Mouse (Mus musculus) forebrain, embryonic 16.5 days (tissue): Measurements from ENCODE around the gene Gstp1. TPM values are rescaled to one million over a fixed set of nuclear protein-coding genes. Genes with fewer than 3 reads are reported as not detected.
"Not testable (repeated sequence)": the region's sequence is repeated elsewhere in the genome, so short reads cannot be mapped to it uniquely, and the experiment has no call there.

ENCODE experiments used
- ATAC-seq: fragments of 200-750 bp; cut with Nextera tagmentation; 2 replicates; pipeline ENCODE4 v1.8.0; 2017; ENCODE audit warnings: mild to moderate bottlenecking, moderate library complexity
- H3K27ac ChIP-seq: fragments of 300-500 bp; sonication (generic); 2 replicates; pipeline ENCODE4 v1.5.1; 2014; ENCODE audit warnings: low read length, control low read depth
- H3K27me3 ChIP-seq: fragments of 300-500 bp; sonication (generic); replicated peaks from 2 replicates; pipeline ENCODE4 v1.6.1; 2014; ENCODE audit warnings: low read length; ENCODE audit not compliant: control insufficient read depth, insufficient read depth
- H3K36me3 ChIP-seq: fragments of 300-500 bp; sonication (generic); 2 replicates; pipeline ENCODE4 v1.6.1; 2014; ENCODE audit not compliant: control insufficient read depth, insufficient read depth
- H3K4me1 ChIP-seq: fragments of 300-500 bp; sonication (generic); replicated peaks from 2 replicates; pipeline ENCODE4 v1.6.1; 2014; ENCODE audit warnings: low read length; ENCODE audit not compliant: control insufficient read depth, insufficient read depth
- H3K4me2 ChIP-seq: fragments of 300-500 bp; sonication (generic); 2 replicates; pipeline ENCODE4 v1.6.1; 2014; ENCODE audit warnings: mild to moderate bottlenecking, low read length, control low read depth
- H3K4me3 ChIP-seq: fragments of 300-500 bp; sonication (generic); replicated peaks from 2 replicates; pipeline ENCODE4 v1.5.1; 2014; ENCODE audit warnings: mild to moderate bottlenecking, low read length, control low read depth
- H3K9ac ChIP-seq: fragments of 300-500 bp; sonication (generic); replicated peaks from 2 replicates; pipeline ENCODE4 v1.6.1; 2014; ENCODE audit warnings: low read depth, low read length, control low read depth
- H3K9me3 ChIP-seq: fragments of 300-500 bp; sonication (generic); 2 replicates; pipeline ENCODE4 v1.6.1; 2016; ENCODE audit warnings: low read length; ENCODE audit not compliant: control insufficient read depth
- WGBS: fragments of 180-500 bp; shearing (Covaris S2); extraction: QIAGEN DNeasy Blood & Tissue Kit; methylation state at CpG from one replicate; pipeline ENCODE4 v1.1.7; 2014; 5-methylcytosine and 5-hydroxymethylcytosine counted together
- polyA plus RNA-seq: library from polyadenylated mRNA; unstranded; fragments of >200 nt; fragmentation: Nextera tagmentation; extraction: Ambion mirVana; gene quantifications from 2 replicates; pipeline ENCODE4 v1.2.1, GENCODE M21; 2015

Gstp1 gene
- polyA plus RNA-seq, 1 experiment from 2014 or later = 460 TPM

GRCm38 (mm10) chr19:4046866-4047254, 9.1 kb upstream of the Gstp1 start:
- H3K9ac ChIP-seq = no peak overlapping the region
- no peak overlapping the region for H3K4me2 ChIP-seq
- H3K27ac ChIP-seq = no peak overlapping the region
- H3K4me1 ChIP-seq = peaks cover 7% of the 10 kb centered on the region
- no peaks in the 10 kb centered on the region for H3K36me3 ChIP-seq
- ATAC-seq = no peak
- no peaks in the 10 kb centered on the region for H3K9me3 ChIP-seq
- 84% methylated on average over 8 of the region's 8 CpGs for WGBS
- no peak overlapping the region for H3K4me3 ChIP-seq
- no peaks in the 10 kb centered on the region for H3K27me3 ChIP-seq

GRCm38 (mm10) chr19:4045966-4046865, 8.4 kb upstream of the Gstp1 start, which contains the start of gene Gstp2:
Gene Gstp2 (minus strand): TSS chr19:4046023.
- WGBS = 45% methylated on average over 16 of the region's 16 CpGs
- peak; percentile 50; the same call in 1 of the 2 replicates for ATAC-seq
- no peaks in the 10 kb centered on the region for H3K27me3 ChIP-seq
- H3K36me3 ChIP-seq = no peaks in the 10 kb centered on the region
- no peak within 1 kb of the TSS for H3K4me3 ChIP-seq
- peak within 1 kb of the TSS; percentile 28 for H3K4me2 ChIP-seq
- peaks cover 7% of the 10 kb centered on the region for H3K4me1 ChIP-seq
- H3K27ac ChIP-seq = no peak within 1 kb of the TSS; the same call in 1 of the 2 replicates
- H3K9me3 ChIP-seq = no peaks in the 10 kb centered on the region
- no peak within 1 kb of the TSS for H3K9ac ChIP-seq

- not testable (repeated sequence) for H3K9me3 ChIP-seq, H3K27ac ChIP-seq, H3K9ac ChIP-seq, ATAC-seq, H3K4me1 ChIP-seq, H3K4me3 ChIP-seq, H3K36me3 ChIP-seq, H3K27me3 ChIP-seq, H3K4me2 ChIP-seq
- 90% methylated on average over 5 of the region's 5 CpGs for WGBS
Measured at GRCm38 (mm10) chr19:4044109-4044508, 6.3 kb upstream of the Gstp1 start.

GRCm38 (mm10) chr19:4042124-4042523, 4.3 kb upstream of the Gstp1 start:
- Histone ChIP-seq H3K4me1 (peaks cover 14% of the 10 kb centered on the region), H3K4me3 (no peak overlapping the region), H3K9me3 (no peaks in the 10 kb centered on the region), H3K9ac (no peak overlapping the region), H3K27me3 (no peaks in the 10 kb centered on the region), H3K4me2 (no peak overlapping the region), H3K36me3 (no peaks in the 10 kb centered on the region), H3K27ac (no peak overlapping the region)
- 73% methylated on average over 14 of the region's 14 CpGs for WGBS
- no peak for ATAC-seq

- H3K9ac ChIP-seq, H3K27ac ChIP-seq, H3K9me3 ChIP-seq, H3K27me3 ChIP-seq, H3K36me3 ChIP-seq, ATAC-seq, H3K4me3 ChIP-seq, H3K4me2 ChIP-seq: not testable (repeated sequence)
- H3K4me1 ChIP-seq = peaks cover 17% of the 10 kb centered on the region
- 84% methylated on average over 3 of the region's 4 CpGs for WGBS
Measured at GRCm38 (mm10) chr19:4041500-4041899, 3.7 kb upstream of the Gstp1 start.

- 83% methylated on average over 5 of the region's 5 CpGs for WGBS
- H3K27me3 ChIP-seq, H3K4me2 ChIP-seq, H3K27ac ChIP-seq, H3K4me3 ChIP-seq, H3K9ac ChIP-seq, ATAC-seq, H3K36me3 ChIP-seq, H3K9me3 ChIP-seq: not testable (repeated sequence)
- peaks cover 15% of the 10 kb centered on the region for H3K4me1 ChIP-seq
Measured at GRCm38 (mm10) chr19:4040941-4041340, 3.2 kb upstream of the Gstp1 start.

GRCm38 (mm10) chr19:4037154-4037787, 514 bp downstream of the Gstp1 start:
- peak overlapping the region; percentile 69 for H3K4me3 ChIP-seq
- not testable (repeated sequence) for H3K9me3 ChIP-seq, H3K36me3 ChIP-seq, H3K27me3 ChIP-seq
- 26% methylated on average over 7 of the region's 8 CpGs for WGBS
- peak overlapping the region; percentile 82 for H3K4me2 ChIP-seq
- H3K9ac ChIP-seq = peak overlapping the region; percentile 85
- peak; percentile 48 for ATAC-seq
- H3K27ac ChIP-seq = peak overlapping the region; percentile 47
- H3K4me1 ChIP-seq = peaks cover 12% of the 10 kb centered on the region; the same call in 1 of the 2 replicates

- WGBS = 85% methylated on average over 12 of the region's 12 CpGs
- no peaks in the 10 kb centered on the region for H3K36me3 ChIP-seq
- no peaks in the 10 kb centered on the region for H3K27me3 ChIP-seq
- no peak for ATAC-seq
- peaks cover 12% of the 10 kb centered on the region; the same call in 1 of the 2 replicates for H3K4me1 ChIP-seq
- no peak overlapping the region for H3K9ac ChIP-seq
- no peaks in the 10 kb centered on the region for H3K9me3 ChIP-seq
- H3K4me2 ChIP-seq = no peak overlapping the region
- no peak overlapping the region for H3K27ac ChIP-seq
- H3K4me3 ChIP-seq = no peak overlapping the region
Measured at GRCm38 (mm10) chr19:4036327-4037045, 1.3 kb downstream of the Gstp1 start.

- H3K4me3 ChIP-seq = no peak overlapping the region
- H3K9me3 ChIP-seq = no peaks in the 10 kb centered on the region
- no peaks in the 10 kb centered on the region for H3K27me3 ChIP-seq
- H3K4me2 ChIP-seq = no peak overlapping the region
- no peak overlapping the region for H3K27ac ChIP-seq
- no peak for ATAC-seq
- H3K4me1 ChIP-seq = peaks cover 12% of the 10 kb centered on the region; the same call in 1 of the 2 replicates
- H3K9ac ChIP-seq = no peak overlapping the region
- WGBS = 49% methylated on average over 5 of the region's 5 CpGs
- H3K36me3 ChIP-seq = no peaks in the 10 kb centered on the region
Measured at GRCm38 (mm10) chr19:4033742-4034141, 4.0 kb downstream of the Gstp1 start.
